Mouse (Mus musculus): Measurements from ENCODE around the gene Coro1a. TPM values are rescaled to one million over a fixed set of nuclear protein-coding genes. Genes with fewer than 3 reads are reported as not detected.
"Not testable (repeated sequence)": the region's sequence is repeated elsewhere in the genome, so short reads cannot be mapped to it uniquely, and the experiment has no call there.

Gene Coro1a
- total RNA-seq, 1 experiment: 4.1 TPM

DNA sequence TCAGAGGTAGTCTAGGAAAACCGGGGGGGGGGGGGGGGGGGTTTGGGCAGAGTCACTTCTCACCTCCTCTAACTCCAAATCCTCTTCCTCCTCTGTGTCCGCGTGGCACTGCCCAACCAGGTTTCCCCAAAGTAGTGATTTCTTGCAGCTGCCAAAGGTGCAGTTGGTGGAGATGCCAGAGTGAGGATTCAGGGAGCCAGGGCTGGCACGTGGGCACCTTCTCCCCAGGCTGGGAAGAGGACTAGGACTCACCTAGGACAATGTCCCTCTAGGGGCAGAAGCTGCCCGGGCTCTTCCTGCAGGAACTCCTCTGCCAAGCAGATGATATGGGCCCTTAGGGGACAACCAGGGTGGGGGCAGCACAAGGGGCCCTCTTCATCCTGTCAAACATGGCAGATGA lies 15.9 kb downstream of the Coro1a start:
- H3K9ac ChIP-seq (ENCODE audit: insufficient read depth, low read depth, low read length, poor library complexity, severe bottlenecking): no peak overlapping the region
- no peak overlapping the region for H3K4me3 ChIP-seq (ENCODE audit: insufficient read depth in 1 of 2, low read depth in 1 of 2, low read length in 2 of 2, poor library complexity in 1 of 2, severe bottlenecking in 1 of 2)
- no peak for DNase-seq (ENCODE audit: low read depth, low spot score)
- no peak for TF ChIP-seq HCFC1 (IDR thresholded peaks at IDR 0.05; ENCODE audit: borderline replicate concordance, insufficient read depth, low read length)
- TF ChIP-seq CHD2 (IDR thresholded peaks at IDR 0.05; ENCODE audit: low read depth, low read length): no peak
- H3K36me3 ChIP-seq (ENCODE audit: control insufficient read depth, insufficient read depth, low read length, poor library complexity, severe bottlenecking): peaks cover 26% of the 10 kb centered on the region
- peaks cover 0 to 7% of the 10 kb centered on the region in 2 experiments; a peak in 2 of 4 replicates for H3K4me1 ChIP-seq (ENCODE audit: control insufficient read depth in 2 of 2, insufficient read depth in 2 of 2, low read length in 2 of 2, poor library complexity in 1 of 2)
- H3K27ac ChIP-seq (ENCODE audit: insufficient read depth, low read depth, low read length, poor library complexity, severe bottlenecking): no peak overlapping the region
- no peaks in the 10 kb centered on the region for H3K9me3 ChIP-seq (ENCODE audit: control insufficient read depth, insufficient read depth, low read depth, low read length)
- in situ Hi-C loops (cut with MboI; ENCODE audit: low sequenced_read_pairs in 2 of 2, unreplicated experiment in 2 of 2): no loop called here

DNA sequence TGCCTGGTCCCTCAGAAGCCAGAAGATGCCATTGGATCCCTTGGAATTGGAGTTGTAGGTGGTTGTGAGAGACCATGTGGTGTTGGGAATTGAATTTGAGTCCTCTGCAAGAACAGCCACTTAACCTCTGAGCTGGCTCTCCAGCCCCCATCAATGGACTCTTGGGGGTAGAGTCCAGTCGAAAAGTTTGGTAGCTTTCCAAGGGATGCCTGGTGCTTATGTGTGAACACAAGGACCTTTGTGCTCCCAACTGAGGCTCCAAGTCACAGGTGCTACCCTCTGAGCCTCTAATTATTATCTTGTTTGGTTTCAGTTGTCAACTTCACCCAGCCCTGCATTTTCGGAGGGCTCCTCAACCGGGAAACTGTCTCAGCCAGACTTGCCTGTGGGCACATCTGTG lies 16.9 kb downstream of the Coro1a start:
- Histone ChIP-seq H3K4me3 (ENCODE audit: insufficient read depth in 1 of 2, low read depth in 1 of 2, low read length in 2 of 2, poor library complexity in 1 of 2, severe bottlenecking in 1 of 2) (no peak overlapping the region), H3K27ac (ENCODE audit: insufficient read depth, low read depth, low read length, poor library complexity, severe bottlenecking) (no peak overlapping the region), H3K9ac (ENCODE audit: insufficient read depth, low read depth, low read length, poor library complexity, severe bottlenecking) (no peak overlapping the region), H3K36me3 (ENCODE audit: control insufficient read depth, insufficient read depth, low read length, poor library complexity, severe bottlenecking) (peaks cover 26% of the 10 kb centered on the region), H3K4me1 (ENCODE audit: control insufficient read depth in 2 of 2, insufficient read depth in 2 of 2, low read length in 2 of 2, poor library complexity in 1 of 2) (peaks cover 0 to 7% of the 10 kb centered on the region in 2 experiments; a peak in 2 of 4 replicates), H3K9me3 (ENCODE audit: control insufficient read depth, insufficient read depth, low read depth, low read length) (no peaks in the 10 kb centered on the region)
- no peak for TF ChIP-seq MAFK (IDR thresholded peaks at IDR 0.05; ENCODE audit: insufficient read depth, low read depth, low read length)
- TF ChIP-seq ZNF384 (IDR thresholded peaks at IDR 0.05; ENCODE audit: low read depth, low read length): no peak
- TF ChIP-seq CHD2 (IDR thresholded peaks at IDR 0.05; ENCODE audit: low read depth, low read length): no peak
- TF ChIP-seq ZC3H11A (IDR thresholded peaks at IDR 0.05; ENCODE audit: borderline replicate concordance, low read depth, low read length): no peak
- in situ Hi-C loops (cut with MboI; ENCODE audit: low sequenced_read_pairs in 2 of 2, unreplicated experiment in 2 of 2): no loop called here
- no peak for DNase-seq (ENCODE audit: low read depth, low spot score)

DNA sequence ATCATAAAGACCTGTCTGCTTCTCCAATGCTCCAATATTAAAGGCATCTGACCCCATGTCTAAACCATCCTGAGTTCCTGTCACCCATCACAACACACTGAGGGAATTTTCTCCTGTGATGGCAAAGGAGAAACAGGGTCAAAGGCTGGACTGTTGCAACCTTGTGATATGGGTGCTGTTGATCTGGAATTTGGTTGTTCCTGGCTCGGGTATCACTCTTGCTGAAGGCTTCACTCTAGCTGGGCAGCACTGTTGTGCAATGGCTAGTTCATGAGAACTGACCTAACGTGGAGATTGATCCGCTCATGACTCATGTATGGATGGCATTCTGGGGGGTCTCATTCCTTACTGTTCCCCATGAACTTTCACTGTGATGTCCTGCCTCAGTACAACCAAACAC lies 18.6 kb downstream of the Coro1a start:
- no peak for DNase-seq (ENCODE audit: low read depth, low spot score)
- Histone ChIP-seq H3K4me3 (ENCODE audit: insufficient read depth in 1 of 2, low read depth in 1 of 2, low read length in 2 of 2, poor library complexity in 1 of 2, severe bottlenecking in 1 of 2) (no peak overlapping the region), H3K9me3 (ENCODE audit: control insufficient read depth, insufficient read depth, low read depth, low read length) (no peaks in the 10 kb centered on the region), H3K27ac (ENCODE audit: insufficient read depth, low read depth, low read length, poor library complexity, severe bottlenecking) (no peak overlapping the region), H3K9ac (ENCODE audit: insufficient read depth, low read depth, low read length, poor library complexity, severe bottlenecking) (no peak overlapping the region), H3K4me1 (ENCODE audit: control insufficient read depth in 2 of 2, insufficient read depth in 2 of 2, low read length in 2 of 2, poor library complexity in 1 of 2) (peaks cover 0 to 7% of the 10 kb centered on the region in 2 experiments; a peak in 2 of 4 replicates), H3K36me3 (ENCODE audit: control insufficient read depth, insufficient read depth, low read length, poor library complexity, severe bottlenecking) (peaks cover 26% of the 10 kb centered on the region)
- TF ChIP-seq CHD2 (IDR thresholded peaks at IDR 0.05; ENCODE audit: low read depth, low read length) (no peak), ZC3H11A (IDR thresholded peaks at IDR 0.05; ENCODE audit: borderline replicate concordance, low read depth, low read length) (no peak), MAFK (IDR thresholded peaks at IDR 0.05; ENCODE audit: insufficient read depth, low read depth, low read length) (no peak), ZNF384 (IDR thresholded peaks at IDR 0.05; ENCODE audit: low read depth, low read length) (no peak), HCFC1 (IDR thresholded peaks at IDR 0.05; ENCODE audit: borderline replicate concordance, insufficient read depth, low read length) (no peak)
- in situ Hi-C loops (cut with MboI; ENCODE audit: low sequenced_read_pairs in 2 of 2, unreplicated experiment in 2 of 2): no loop called here

DNA sequence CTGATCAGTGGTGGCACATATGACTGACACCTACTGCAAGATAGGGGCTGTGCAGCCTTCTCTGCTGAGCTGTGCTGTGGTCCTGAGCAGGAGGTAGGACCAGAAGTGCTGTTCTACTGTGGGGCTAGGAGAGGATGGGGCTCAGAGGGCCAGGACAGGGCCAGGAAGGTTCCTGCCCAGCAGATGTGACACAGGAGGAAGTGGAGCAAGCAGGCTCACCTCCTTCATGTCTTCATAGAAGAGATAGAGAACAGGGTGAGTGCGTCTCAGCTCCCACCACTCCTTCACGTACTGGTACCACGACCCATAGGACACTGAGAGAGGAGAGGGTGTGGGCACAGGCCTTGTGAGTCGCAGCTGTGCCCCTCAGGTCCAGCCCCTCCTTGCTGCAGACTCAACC lies 19.4 kb downstream of the Coro1a start:
- DNase-seq (ENCODE audit: low read depth, low spot score); H3K27ac ChIP-seq (ENCODE audit: insufficient read depth, low read depth, low read length, poor library complexity, severe bottlenecking); in situ Hi-C loops (cut with MboI; ENCODE audit: low sequenced_read_pairs in 2 of 2, unreplicated experiment in 2 of 2); H3K9ac ChIP-seq (ENCODE audit: insufficient read depth, low read depth, low read length, poor library complexity, severe bottlenecking); H3K9me3 ChIP-seq (ENCODE audit: control insufficient read depth, insufficient read depth, low read depth, low read length); H3K4me1 ChIP-seq (ENCODE audit: control insufficient read depth in 2 of 2, insufficient read depth in 2 of 2, low read length in 2 of 2, poor library complexity in 1 of 2); H3K4me3 ChIP-seq (ENCODE audit: insufficient read depth in 1 of 2, low read depth in 1 of 2, low read length in 2 of 2, poor library complexity in 1 of 2, severe bottlenecking in 1 of 2): not testable (repeated sequence)
- H3K36me3 ChIP-seq (ENCODE audit: control insufficient read depth, insufficient read depth, low read length, poor library complexity, severe bottlenecking): peaks cover 24% of the 10 kb centered on the region

DNA sequence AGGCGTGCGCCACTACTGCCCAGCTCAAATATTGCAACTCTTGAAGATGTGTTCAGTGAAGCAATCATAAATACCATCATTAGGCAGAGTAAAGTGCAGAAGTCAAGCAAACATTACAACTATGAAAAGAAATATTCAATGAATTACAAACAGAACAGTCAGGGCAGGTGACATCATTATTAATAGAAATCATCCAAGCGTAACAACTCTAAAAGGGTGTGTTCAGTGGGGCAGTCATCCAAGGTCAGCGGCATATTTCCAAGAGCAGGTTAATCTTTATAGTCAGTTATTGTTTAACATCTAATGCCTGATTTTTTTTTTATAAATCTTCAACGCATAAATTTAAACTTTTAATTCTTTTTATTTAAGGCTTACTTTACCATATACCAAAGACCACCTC lies 26.4 kb downstream of the Coro1a start:
- DNase-seq (ENCODE audit: low read depth, low spot score): no peak
- in situ Hi-C loops (cut with MboI; ENCODE audit: low sequenced_read_pairs in 2 of 2, unreplicated experiment in 2 of 2): no loop called here
- H3K4me3 ChIP-seq (ENCODE audit: insufficient read depth in 1 of 2, low read depth in 1 of 2, low read length in 2 of 2, poor library complexity in 1 of 2, severe bottlenecking in 1 of 2): no peak overlapping the region
- H3K9me3 ChIP-seq (ENCODE audit: control insufficient read depth, insufficient read depth, low read depth, low read length): no peaks in the 10 kb centered on the region
- no peak overlapping the region for H3K9ac ChIP-seq (ENCODE audit: insufficient read depth, low read depth, low read length, poor library complexity, severe bottlenecking)
- H3K27ac ChIP-seq (ENCODE audit: insufficient read depth, low read depth, low read length, poor library complexity, severe bottlenecking): no peak overlapping the region
- TF ChIP-seq ZNF384 (IDR thresholded peaks at IDR 0.05; ENCODE audit: low read depth, low read length) (no peak), MAFK (IDR thresholded peaks at IDR 0.05; ENCODE audit: insufficient read depth, low read depth, low read length) (no peak), CHD2 (IDR thresholded peaks at IDR 0.05; ENCODE audit: low read depth, low read length) (no peak), HCFC1 (IDR thresholded peaks at IDR 0.05; ENCODE audit: borderline replicate concordance, insufficient read depth, low read length) (no peak), ZC3H11A (IDR thresholded peaks at IDR 0.05; ENCODE audit: borderline replicate concordance, low read depth, low read length) (no peak)
- no peaks in the 10 kb centered on the region for H3K36me3 ChIP-seq (ENCODE audit: control insufficient read depth, insufficient read depth, low read length, poor library complexity, severe bottlenecking)
- H3K4me1 ChIP-seq (ENCODE audit: control insufficient read depth in 2 of 2, insufficient read depth in 2 of 2, low read length in 2 of 2, poor library complexity in 1 of 2): 0 out of 4 replicates have a peak, but pooled peaks cover 0 to 2% of the 10 kb centered on the region in 2 experiments
